Mouse (Mus musculus): Measurements from ENCODE around the gene Pex1. TPM values are rescaled to one million over a fixed set of nuclear protein-coding genes. Genes with fewer than 3 reads are reported as not detected.

The Pex1 gene
- total and polyA plus RNA-seq, 3 experiments: 6.3 to 19.4 TPM; not detected in 1

GRCm38 (mm10) chr5:3596399-3596766 is 517 bp downstream of the Pex1 start, which contains the start of gene Rbm48:
Rbm48 (minus strand) TSS chr5:3596585.
- TF ChIP-seq ZC3H11A (IDR thresholded peaks at IDR 0.05; ENCODE audit: low read depth, low read length): no peak
- no peak for TF ChIP-seq ZMIZ1 (IDR thresholded peaks at IDR 0.05; ENCODE audit: low read depth, low read length)
- no peak for TF ChIP-seq ETS1 (IDR thresholded peaks at IDR 0.05; ENCODE audit: low read depth, low read length)
- TF ChIP-seq CTCF (IDR thresholded peaks at IDR 0.05 in 2 of 3, conservative IDR thresholded peaks at IDR 0.05 in 1 of 3; ENCODE audit: control insufficient read depth in 1 of 3, insufficient read depth in 1 of 3, low read depth in 2 of 3, low read length in 3 of 3, poor library complexity in 1 of 3, severe bottlenecking in 1 of 3): peak; percentile 58 to 74 (median 67)
- no peak for TF ChIP-seq NELFE (IDR thresholded peaks at IDR 0.05; ENCODE audit: low read depth, low read length)
- no peak for TF ChIP-seq MYC (IDR thresholded peaks at IDR 0.05; ENCODE audit: low read depth, low read length)
- TF ChIP-seq KAT2A (conservative IDR thresholded peaks at IDR 0.05; ENCODE audit: low read depth, low read length): no peak
- TF ChIP-seq TAL1 (IDR thresholded peaks at IDR 0.05; ENCODE audit: low read length): no peak
- TF ChIP-seq GABPA (IDR thresholded peaks at IDR 0.05; ENCODE audit: low read depth, low read length): no peak
- TF ChIP-seq ZNF384 (IDR thresholded peaks at IDR 0.05; ENCODE audit: low read depth, low read length): no peak
- TF ChIP-seq MAX (IDR thresholded peaks at IDR 0.05; ENCODE audit: low read length): peak; percentile 3; the same call in 1 of the 2 replicates
- no peak for TF ChIP-seq E2F4 (IDR thresholded peaks at IDR 0.05; ENCODE audit: borderline replicate concordance, low read depth, low read length)
- TF ChIP-seq CHD2 (IDR thresholded peaks at IDR 0.05; ENCODE audit: low read length): no peak
- TF ChIP-seq USF2 (IDR thresholded peaks at IDR 0.05; ENCODE audit: borderline replicate concordance in 1 of 2, insufficient read depth in 1 of 2, low read depth in 1 of 2, low read length in 2 of 2): 0 out of 4 replicates have a peak, but pooled peaks of 1 of the 2 experiments have one; percentile 46
- peak; percentile 58 for TF ChIP-seq SMC3 (IDR thresholded peaks at IDR 0.05; ENCODE audit: low read depth, low read length)
- TF ChIP-seq MAFK (IDR thresholded peaks at IDR 0.05; ENCODE audit: borderline replicate concordance, low read depth, low read length): no peak
- TF ChIP-seq RAD21 (IDR thresholded peaks at IDR 0.05; ENCODE audit: low read depth, low read length): peak; percentile 45
- peak; percentile 84 for TF ChIP-seq USF1 (IDR thresholded peaks at IDR 0.05; ENCODE audit: low read depth, low read length)
- peaks cover 14% of the 10 kb centered on the region for H3K79me2 ChIP-seq (ENCODE audit: control insufficient read depth, insufficient read depth, low read length, poor library complexity)
- peaks cover 3 to 7% of the 10 kb centered on the region in 2 experiments; a peak in 2 of 4 replicates for H3K36me3 ChIP-seq (ENCODE audit: control insufficient read depth in 1 of 2, insufficient read depth in 2 of 2, low read length in 2 of 2)
- H3K27me3 ChIP-seq (ENCODE audit: control insufficient read depth in 1 of 2, insufficient read depth in 2 of 2, low read length in 2 of 2): no peaks in the 10 kb centered on the region
- peak; percentile 79 for DNase-seq (ENCODE audit: low read depth, low spot score)
- peak within 1 kb of the TSS; percentile 83 for H3K9ac ChIP-seq (ENCODE audit: control insufficient read depth, low read depth, low read length, poor library complexity, severe bottlenecking)
- peak within 1 kb of the TSS; percentile 32; the same call in 1 of the 2 replicates for H3K27ac ChIP-seq (ENCODE audit: control insufficient read depth, low read depth, low read length)
- peaks cover 2 to 4% of the 10 kb centered on the region in 2 experiments; a peak in 2 of 4 replicates for H3K4me1 ChIP-seq (ENCODE audit: control insufficient read depth in 1 of 2, insufficient read depth in 2 of 2, low read length in 2 of 2)
- peak within 1 kb of the TSS; percentile 91 for H3K4me3 ChIP-seq (ENCODE audit: control insufficient read depth in 1 of 2, insufficient read depth in 1 of 2, low read depth in 2 of 2, low read length in 2 of 2)
- no peaks in the 10 kb centered on the region for H3K9me3 ChIP-seq (replicated peaks; ENCODE audit: insufficient read depth, low read length)

DNA sequence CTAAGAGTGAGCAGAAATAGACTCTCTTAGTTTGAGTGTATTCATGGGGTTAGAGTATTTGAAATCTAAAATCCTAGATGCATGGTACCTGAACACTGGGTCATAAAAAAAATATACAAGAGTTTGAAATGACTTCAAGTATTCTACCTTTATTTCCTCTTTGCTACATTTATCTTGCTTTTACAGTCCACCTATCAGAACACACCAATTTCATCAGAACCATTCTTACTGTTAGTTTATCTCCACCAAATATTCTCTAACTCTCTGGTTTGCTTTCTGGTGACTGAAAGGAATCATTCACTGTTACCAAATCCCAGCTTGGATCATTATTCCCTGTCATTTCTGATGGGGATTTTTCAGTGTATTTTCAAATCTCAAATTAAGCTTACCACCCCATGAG is 1.3 kb downstream of the Pex1 start:
- DNase-seq (ENCODE audit: low read depth, low spot score): peak; percentile 35
- H3K4me3 ChIP-seq (ENCODE audit: control insufficient read depth in 1 of 2, insufficient read depth in 1 of 2, low read depth in 2 of 2, low read length in 2 of 2): peak overlapping the region; percentile 84 to 91
- H3K27ac ChIP-seq (ENCODE audit: control insufficient read depth, low read depth, low read length): no peak overlapping the region
- peaks cover 14% of the 10 kb centered on the region for H3K79me2 ChIP-seq (ENCODE audit: control insufficient read depth, insufficient read depth, low read length, poor library complexity)
- no peaks in the 10 kb centered on the region for H3K9me3 ChIP-seq (replicated peaks; ENCODE audit: insufficient read depth, low read length)
- H3K27me3 ChIP-seq (ENCODE audit: control insufficient read depth in 1 of 2, insufficient read depth in 2 of 2, low read length in 2 of 2): no peaks in the 10 kb centered on the region
- H3K36me3 ChIP-seq (ENCODE audit: control insufficient read depth in 1 of 2, insufficient read depth in 2 of 2, low read length in 2 of 2): peaks cover 3 to 7% of the 10 kb centered on the region in 2 experiments; a peak in 2 of 4 replicates
- no peak for TF ChIP-seq ZKSCAN1 (IDR thresholded peaks at IDR 0.05; ENCODE audit: low read depth, low read length)
- TF ChIP-seq RCOR1 (IDR thresholded peaks at IDR 0.05; ENCODE audit: low read depth, low read length): peak; percentile 43; the same call in 1 of the 2 replicates
- TF ChIP-seq EP300 (IDR thresholded peaks at IDR 0.05; ENCODE audit: low read depth in 1 of 2, low read length in 2 of 2): peak; percentile 52 to 65; a peak in 3 of 4 replicates
- no peak for TF ChIP-seq E2F4 (IDR thresholded peaks at IDR 0.05; ENCODE audit: borderline replicate concordance, low read depth, low read length)
- TF ChIP-seq MAX (IDR thresholded peaks at IDR 0.05; ENCODE audit: low read length): no peak
- TF ChIP-seq ELF1 (IDR thresholded peaks at IDR 0.05; ENCODE audit: low read depth, low read length): no peak
- TF ChIP-seq TCF12 (IDR thresholded peaks at IDR 0.05; ENCODE audit: low read depth, low read length): peak; percentile 46; the same call in 1 of the 2 replicates
- TF ChIP-seq POLR2AphosphoS5 (IDR thresholded peaks at IDR 0.05; ENCODE audit: borderline replicate concordance, low read depth, low read length): no peak
- peak; percentile 52; the same call in 1 of the 2 replicates for TF ChIP-seq GATA1 (IDR thresholded peaks at IDR 0.05; ENCODE audit: low read depth, low read length)
- peaks cover 2 to 4% of the 10 kb centered on the region in 2 experiments; a peak in 2 of 4 replicates for H3K4me1 ChIP-seq (ENCODE audit: control insufficient read depth in 1 of 2, insufficient read depth in 2 of 2, low read length in 2 of 2)
- peak overlapping the region; percentile 72; the same call in 1 of the 2 replicates for H3K9ac ChIP-seq (ENCODE audit: control insufficient read depth, low read depth, low read length, poor library complexity, severe bottlenecking)

All from MEL (cell line).